Mouse (Mus musculus): Measurements from ENCODE around the gene Prkag3.

Prkag3 gene

GRCm38 (mm10) chr1:74748643-74749271 is at the start of gene Prkag3:
Prkag3 (minus strand) TSS chr1:74749221.
- 0 out of 2 replicates have a peak, but pooled peaks have one; percentile 29 for ATAC-seq (ENCODE audit: insufficient number of reproducible peaks, low FRiP score, low TSS enrichment)

- no peak for ATAC-seq (ENCODE audit: insufficient number of reproducible peaks, low FRiP score, low TSS enrichment)
These were observed 48.4 kb upstream of the Prkag3 start for GRCm38 (mm10) chr1:74797459-74797858.

GRCm38 (mm10) chr1:74795145-74795529 is 46.1 kb upstream of the Prkag3 start:
- no peak for ATAC-seq (ENCODE audit: insufficient number of reproducible peaks, low FRiP score, low TSS enrichment)

GRCm38 (mm10) chr1:74794487-74795144 is 45.6 kb upstream of the Prkag3 start:
- ATAC-seq (ENCODE audit: insufficient number of reproducible peaks, low FRiP score, low TSS enrichment), result 0 out of 2 replicates have a peak, but pooled peaks have one; percentile 36

- no peak for ATAC-seq (ENCODE audit: insufficient number of reproducible peaks, low FRiP score, low TSS enrichment)
These were observed 44.0 kb upstream of the Prkag3 start for GRCm38 (mm10) chr1:74792831-74793660.

GRCm38 (mm10) chr1:74791249-74791648 is 42.2 kb upstream of the Prkag3 start, which contains the start of gene Wnt10a:
Wnt10a (plus strand) TSS chr1:74791516.
- ATAC-seq (ENCODE audit: insufficient number of reproducible peaks, low FRiP score, low TSS enrichment), result no peak

- ATAC-seq (ENCODE audit: insufficient number of reproducible peaks, low FRiP score, low TSS enrichment), result no peak
These were observed 41.1 kb upstream of the Prkag3 start for GRCm38 (mm10) chr1:74790095-74790494.

- no peak for ATAC-seq (ENCODE audit: insufficient number of reproducible peaks, low FRiP score, low TSS enrichment)
These were observed 39.7 kb upstream of the Prkag3 start for GRCm38 (mm10) chr1:74788603-74789176.

- ATAC-seq (ENCODE audit: insufficient number of reproducible peaks, low FRiP score, low TSS enrichment), result peak; percentile 56; the same call in 1 of the 2 replicates
These were observed 38.8 kb upstream of the Prkag3 start for GRCm38 (mm10) chr1:74787846-74788245.

GRCm38 (mm10) chr1:74784041-74784759 is 35.2 kb upstream of the Prkag3 start:
- no peak for ATAC-seq (ENCODE audit: insufficient number of reproducible peaks, low FRiP score, low TSS enrichment)

- no peak for ATAC-seq (ENCODE audit: insufficient number of reproducible peaks, low FRiP score, low TSS enrichment)
These were observed 34.5 kb upstream of the Prkag3 start for GRCm38 (mm10) chr1:74783554-74783953.

GRCm38 (mm10) chr1:74782045-74782444 is 33.0 kb upstream of the Prkag3 start:
- ATAC-seq (ENCODE audit: insufficient number of reproducible peaks, low FRiP score, low TSS enrichment), result no peak

GRCm38 (mm10) chr1:74778934-74779486 is 30.0 kb upstream of the Prkag3 start:
- no peak for ATAC-seq (ENCODE audit: insufficient number of reproducible peaks, low FRiP score, low TSS enrichment)

- no peak for ATAC-seq (ENCODE audit: insufficient number of reproducible peaks, low FRiP score, low TSS enrichment)
These were observed 26.8 kb upstream of the Prkag3 start for GRCm38 (mm10) chr1:74775816-74776215.

- ATAC-seq (ENCODE audit: insufficient number of reproducible peaks, low FRiP score, low TSS enrichment), result no peak
These were observed 25.0 kb upstream of the Prkag3 start for GRCm38 (mm10) chr1:74774062-74774461.

GRCm38 (mm10) chr1:74773136-74773535 is 24.1 kb upstream of the Prkag3 start:
- peak; percentile 60 for ATAC-seq (ENCODE audit: insufficient number of reproducible peaks, low FRiP score, low TSS enrichment)

GRCm38 (mm10) chr1:74771931-74772620 is 23.1 kb upstream of the Prkag3 start:
- no peak for ATAC-seq (ENCODE audit: insufficient number of reproducible peaks, low FRiP score, low TSS enrichment)

- no peak for ATAC-seq (ENCODE audit: insufficient number of reproducible peaks, low FRiP score, low TSS enrichment)
These were observed 22.7 kb upstream of the Prkag3 start, which contains the start of gene Wnt6 for GRCm38 (mm10) chr1:74771845-74771930. Wnt6 (plus strand) TSS chr1:74771892.

GRCm38 (mm10) chr1:74771467-74771844 is 22.4 kb upstream of the Prkag3 start:
- ATAC-seq (ENCODE audit: insufficient number of reproducible peaks, low FRiP score, low TSS enrichment), result no peak
